Mouse (Mus musculus): ENCODE results near the gene Rhof. TPM values are rescaled to one million over a fixed set of nuclear protein-coding genes. Genes with fewer than 3 reads are reported as not detected.

The Rhof gene
- total and polyA plus RNA-seq, 3 experiments: 0.59 to 1.7 TPM; not detected in 1

DNA sequence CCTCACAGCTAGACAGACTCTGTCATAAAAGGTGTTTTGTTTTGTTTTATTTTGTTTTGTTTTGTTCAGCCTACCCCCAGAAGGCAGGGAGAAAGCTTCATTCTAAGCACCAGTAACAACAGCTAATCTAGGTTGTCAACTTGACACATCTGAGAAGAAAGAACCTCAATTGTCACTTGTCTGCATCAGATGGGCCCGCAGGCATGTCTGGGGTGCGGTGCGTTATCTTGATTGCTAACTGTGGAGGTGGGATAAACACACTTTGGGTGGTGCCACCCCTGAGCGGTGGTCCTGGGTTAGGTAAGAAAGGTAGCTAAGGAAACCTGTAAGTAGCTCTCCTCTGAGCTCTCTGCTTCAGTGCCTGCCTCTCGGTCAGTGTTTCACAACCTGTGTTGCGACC lies 5.5 kb downstream of the Rhof start:
- H3K9me3 ChIP-seq (replicated peaks): no peaks in the 10 kb centered on the region
- ATAC-seq (ENCODE audit: extremely low read depth, insufficient number of reproducible peaks, low FRiP score, poor library complexity, severe bottlenecking) (no peak), DNase-seq (ENCODE audit: low spot score) (no peak)
- H3K27me3 ChIP-seq (ENCODE audit: insufficient read depth, low read length): no peaks in the 10 kb centered on the region; the same call in 1 of the 2 replicates
- peaks cover 14% of the 10 kb centered on the region for H3K36me3 ChIP-seq (replicated peaks)
- H3K4me1 ChIP-seq (ENCODE audit: insufficient read depth, low read depth, low read length): peaks cover 38% of the 10 kb centered on the region
- TF ChIP-seq TAL1 (conservative IDR thresholded peaks at IDR 0.05; ENCODE audit: low read depth, low read length): no peak
- no peak for TF ChIP-seq CTCF (IDR thresholded peaks at IDR 0.05; ENCODE audit: low read depth, low read length)
- TF ChIP-seq GATA2 (IDR thresholded peaks at IDR 0.05; ENCODE audit: borderline replicate concordance, low read depth, low read length): no peak
- TF ChIP-seq GATA1 (IDR thresholded peaks at IDR 0.05; ENCODE audit: borderline replicate concordance, low read length): no peak
- no peak for TF ChIP-seq POLR2AphosphoS5 (IDR thresholded peaks at IDR 0.05; ENCODE audit: insufficient replicate concordance, low read depth, low read length)
- H3K4me3 ChIP-seq (ENCODE audit: low read depth, low read length): no peak overlapping the region

DNA sequence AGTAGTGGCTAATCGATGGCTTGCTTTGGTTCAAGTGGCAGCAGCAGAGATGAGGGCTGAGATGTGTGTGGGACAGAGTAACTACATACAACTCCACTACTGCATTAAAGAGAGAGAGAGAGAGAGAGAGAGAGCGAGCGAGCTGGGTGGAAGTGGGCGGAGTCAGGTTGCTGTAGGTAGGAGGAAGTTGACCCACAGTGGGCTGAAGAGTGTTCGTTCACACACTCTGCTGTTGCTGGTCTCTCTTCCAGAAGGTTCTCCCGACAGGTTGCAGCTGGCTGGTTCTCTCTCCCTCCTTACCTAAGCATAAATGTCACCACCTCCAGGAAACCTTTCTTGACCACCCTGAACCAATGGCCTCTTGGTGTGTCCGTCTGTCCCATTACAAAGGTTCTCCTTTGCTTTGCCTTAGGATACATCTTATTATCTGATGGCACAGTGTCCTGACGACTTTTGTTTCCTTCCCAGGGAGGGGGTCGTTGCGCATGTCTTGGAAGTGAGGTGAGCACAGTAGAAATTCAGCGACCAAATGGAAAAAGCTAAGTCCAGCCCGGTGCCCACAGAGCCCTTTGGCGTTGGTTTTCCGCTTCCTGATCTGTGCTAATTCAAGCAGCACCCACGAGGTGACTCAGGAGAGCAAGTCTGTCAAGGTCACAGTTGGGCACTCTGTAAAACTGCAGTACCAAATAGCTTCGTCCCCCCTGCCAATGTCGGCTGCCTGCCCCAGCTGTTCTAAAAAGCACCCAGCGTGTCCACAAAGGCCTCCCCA lies 6.7 kb downstream of the Rhof start:
- ATAC-seq (ENCODE audit: extremely low read depth, insufficient number of reproducible peaks, low FRiP score, poor library complexity, severe bottlenecking) (no peak; the same call in 1 of the 2 replicates), DNase-seq (ENCODE audit: low spot score) (no peak)
- Histone ChIP-seq H3K36me3 (replicated peaks) (peaks cover 11% of the 10 kb centered on the region), H3K27me3 (ENCODE audit: insufficient read depth, low read length) (peaks cover 2% of the 10 kb centered on the region; the same call in 1 of the 2 replicates), H3K4me3 (ENCODE audit: low read depth, low read length) (peak overlapping the region; percentile 54; the same call in 1 of the 2 replicates), H3K9me3 (replicated peaks) (no peaks in the 10 kb centered on the region), H3K4me1 (ENCODE audit: insufficient read depth, low read depth, low read length) (peaks cover 30% of the 10 kb centered on the region)
- no peak for TF ChIP-seq CTCF (IDR thresholded peaks at IDR 0.05; ENCODE audit: low read depth, low read length)
- no peak for TF ChIP-seq GATA1 (IDR thresholded peaks at IDR 0.05; ENCODE audit: borderline replicate concordance, low read length)
- no peak for TF ChIP-seq POLR2AphosphoS5 (IDR thresholded peaks at IDR 0.05; ENCODE audit: insufficient replicate concordance, low read depth, low read length)
- TF ChIP-seq GATA2 (IDR thresholded peaks at IDR 0.05; ENCODE audit: borderline replicate concordance, low read depth, low read length): no peak
- TF ChIP-seq TAL1 (conservative IDR thresholded peaks at IDR 0.05; ENCODE audit: low read depth, low read length): no peak

DNA sequence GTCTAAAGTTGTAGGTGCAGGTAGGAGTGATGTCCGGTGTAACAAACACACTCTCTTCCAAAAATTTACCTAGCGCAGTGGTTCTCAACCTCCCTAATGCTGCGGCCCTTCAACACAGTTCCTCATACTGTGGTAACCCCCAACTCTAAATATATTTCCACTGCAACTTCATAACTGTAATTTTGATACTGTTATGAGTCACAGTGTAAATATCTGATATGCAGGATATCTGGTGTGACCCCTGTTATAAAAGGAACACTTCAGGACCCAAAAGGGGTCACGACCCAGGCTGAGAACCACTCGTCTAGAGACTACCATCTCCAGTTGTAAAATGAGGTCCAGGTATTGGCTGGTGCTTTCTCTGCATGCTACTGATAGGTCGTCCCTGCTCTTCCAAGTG lies 7.4 kb downstream of the Rhof start:
- DNase-seq (ENCODE audit: low spot score) (no peak), ATAC-seq (ENCODE audit: extremely low read depth, insufficient number of reproducible peaks, low FRiP score, poor library complexity, severe bottlenecking) (no peak)
- TF ChIP-seq GATA1 (IDR thresholded peaks at IDR 0.05; ENCODE audit: borderline replicate concordance, low read length) (no peak), GATA2 (IDR thresholded peaks at IDR 0.05; ENCODE audit: borderline replicate concordance, low read depth, low read length) (no peak), POLR2AphosphoS5 (IDR thresholded peaks at IDR 0.05; ENCODE audit: insufficient replicate concordance, low read depth, low read length) (no peak), TAL1 (conservative IDR thresholded peaks at IDR 0.05; ENCODE audit: low read depth, low read length) (no peak), CTCF (IDR thresholded peaks at IDR 0.05; ENCODE audit: low read depth, low read length) (no peak)
- H3K36me3 ChIP-seq (replicated peaks): peaks cover 6% of the 10 kb centered on the region
- H3K4me3 ChIP-seq (ENCODE audit: low read depth, low read length): no peak overlapping the region
- H3K27me3 ChIP-seq (ENCODE audit: insufficient read depth, low read length): peaks cover 8% of the 10 kb centered on the region; the same call in 1 of the 2 replicates
- peaks cover 28% of the 10 kb centered on the region for H3K4me1 ChIP-seq (ENCODE audit: insufficient read depth, low read depth, low read length)
- H3K9me3 ChIP-seq (replicated peaks): no peaks in the 10 kb centered on the region

DNA sequence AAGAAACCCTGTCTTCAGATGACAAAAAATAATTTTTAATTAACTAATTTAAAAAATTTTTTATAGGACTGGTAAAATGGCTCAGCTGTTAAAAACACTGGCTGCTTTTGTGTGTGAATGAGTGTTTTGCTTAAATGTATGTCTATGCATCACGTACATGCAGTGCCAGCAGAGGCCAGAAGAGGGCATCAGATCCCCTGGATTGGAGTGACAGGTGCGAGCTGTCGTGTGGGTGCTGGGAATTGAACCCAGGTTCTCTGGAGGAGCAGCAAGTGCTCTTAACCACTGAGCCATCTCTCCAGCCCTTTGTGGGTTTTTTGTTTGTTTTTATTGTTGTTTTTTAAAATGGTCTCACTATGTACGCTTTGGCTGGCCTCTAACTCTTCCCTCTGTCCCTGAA lies 10.3 kb downstream of the Rhof start:
- no peaks in the 10 kb centered on the region for H3K36me3 ChIP-seq (replicated peaks)
- H3K4me3 ChIP-seq (ENCODE audit: low read depth, low read length): no peak overlapping the region
- peaks cover 13% of the 10 kb centered on the region for H3K4me1 ChIP-seq (ENCODE audit: insufficient read depth, low read depth, low read length)
- TF ChIP-seq GATA2 (IDR thresholded peaks at IDR 0.05; ENCODE audit: borderline replicate concordance, low read depth, low read length) (no peak), CTCF (IDR thresholded peaks at IDR 0.05; ENCODE audit: low read depth, low read length) (peak; percentile 24; the same call in 1 of the 2 replicates), POLR2AphosphoS5 (IDR thresholded peaks at IDR 0.05; ENCODE audit: insufficient replicate concordance, low read depth, low read length) (no peak), GATA1 (IDR thresholded peaks at IDR 0.05; ENCODE audit: borderline replicate concordance, low read length) (no peak)
- ATAC-seq (ENCODE audit: extremely low read depth, insufficient number of reproducible peaks, low FRiP score, poor library complexity, severe bottlenecking): no peak
- peaks cover 27% of the 10 kb centered on the region for H3K27me3 ChIP-seq (ENCODE audit: insufficient read depth, low read length)
- H3K9me3 ChIP-seq (replicated peaks): no peaks in the 10 kb centered on the region
- DNase-seq (ENCODE audit: low spot score): no peak

DNA sequence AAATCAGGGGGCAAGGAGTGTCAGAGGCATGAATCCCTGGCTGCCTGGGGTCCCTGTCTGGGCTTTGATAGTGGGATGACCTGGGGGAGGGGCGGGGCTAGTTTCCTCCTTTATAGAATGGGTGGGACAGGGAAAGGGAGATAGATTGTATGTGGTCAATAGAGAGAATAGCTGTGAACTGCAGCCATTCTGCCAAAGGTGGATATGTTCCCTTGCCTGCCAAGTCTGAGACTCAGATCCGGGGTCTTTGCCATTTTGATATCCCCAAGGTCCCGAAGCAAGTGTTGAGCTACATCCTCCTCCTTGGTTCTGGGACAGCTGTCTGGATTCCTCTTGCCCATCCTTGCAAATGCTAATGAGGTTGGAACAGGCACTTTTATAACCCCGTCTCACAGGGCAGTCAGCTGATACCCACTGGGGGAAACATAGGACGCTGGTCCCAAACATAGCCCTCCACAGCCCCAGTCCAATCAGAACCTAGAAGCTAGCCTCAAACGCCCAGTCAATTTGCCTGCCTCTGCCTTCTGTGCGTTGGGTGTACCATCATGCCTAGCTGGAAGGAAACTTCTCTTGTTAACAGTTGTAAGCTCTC lies 11.8 kb downstream of the Rhof start:
- no peak for DNase-seq (ENCODE audit: low spot score)
- TF ChIP-seq TAL1 (conservative IDR thresholded peaks at IDR 0.05; ENCODE audit: low read depth, low read length) (no peak), GATA2 (IDR thresholded peaks at IDR 0.05; ENCODE audit: borderline replicate concordance, low read depth, low read length) (no peak), CTCF (IDR thresholded peaks at IDR 0.05; ENCODE audit: low read depth, low read length) (no peak), POLR2AphosphoS5 (IDR thresholded peaks at IDR 0.05; ENCODE audit: insufficient replicate concordance, low read depth, low read length) (no peak), GATA1 (IDR thresholded peaks at IDR 0.05; ENCODE audit: borderline replicate concordance, low read length) (no peak)
- Histone ChIP-seq H3K27me3 (ENCODE audit: insufficient read depth, low read length) (peaks cover 34% of the 10 kb centered on the region), H3K36me3 (replicated peaks) (no peaks in the 10 kb centered on the region), H3K4me3 (ENCODE audit: low read depth, low read length) (no peak overlapping the region), H3K9me3 (replicated peaks) (no peaks in the 10 kb centered on the region), H3K4me1 (ENCODE audit: insufficient read depth, low read depth, low read length) (peaks cover 6% of the 10 kb centered on the region)
- ATAC-seq (ENCODE audit: extremely low read depth, insufficient number of reproducible peaks, low FRiP score, poor library complexity, severe bottlenecking): no peak

DNA sequence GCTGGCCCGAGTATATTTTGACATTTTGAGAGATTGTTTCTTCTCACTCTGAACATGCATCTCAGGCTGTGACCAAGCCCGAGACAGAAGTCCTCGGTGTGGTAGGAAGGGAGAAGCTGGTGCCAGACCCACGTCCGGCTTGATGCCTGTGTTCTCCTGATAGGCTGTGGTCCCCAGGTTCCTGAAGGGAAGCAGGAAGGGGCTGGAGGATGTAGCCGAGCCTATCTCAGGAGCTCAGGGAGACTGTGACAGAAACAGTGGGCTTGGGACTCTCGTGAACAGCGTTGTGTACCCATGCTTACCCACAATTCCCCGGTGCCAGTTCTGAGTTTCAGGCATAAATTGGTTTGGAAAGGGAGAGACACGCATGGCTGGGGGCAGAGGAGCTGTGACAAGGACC lies 13.7 kb downstream of the Rhof start:
- Histone ChIP-seq H3K4me1 (ENCODE audit: insufficient read depth, low read depth, low read length) (no peaks in the 10 kb centered on the region; the same call in 1 of the 2 replicates), H3K36me3 (replicated peaks) (no peaks in the 10 kb centered on the region), H3K27me3 (ENCODE audit: insufficient read depth, low read length) (peaks cover 34% of the 10 kb centered on the region), H3K4me3 (ENCODE audit: low read depth, low read length) (no peak overlapping the region), H3K9me3 (replicated peaks) (no peaks in the 10 kb centered on the region)
- TF ChIP-seq POLR2AphosphoS5 (IDR thresholded peaks at IDR 0.05; ENCODE audit: insufficient replicate concordance, low read depth, low read length) (no peak), TAL1 (conservative IDR thresholded peaks at IDR 0.05; ENCODE audit: low read depth, low read length) (no peak)
- ATAC-seq (ENCODE audit: extremely low read depth, insufficient number of reproducible peaks, low FRiP score, poor library complexity, severe bottlenecking) (no peak), DNase-seq (ENCODE audit: low spot score) (no peak)

Measured in G1E (cell line).